ENCODE assay signal across 9 mouse cellular contexts in the genomic region with DNA sequence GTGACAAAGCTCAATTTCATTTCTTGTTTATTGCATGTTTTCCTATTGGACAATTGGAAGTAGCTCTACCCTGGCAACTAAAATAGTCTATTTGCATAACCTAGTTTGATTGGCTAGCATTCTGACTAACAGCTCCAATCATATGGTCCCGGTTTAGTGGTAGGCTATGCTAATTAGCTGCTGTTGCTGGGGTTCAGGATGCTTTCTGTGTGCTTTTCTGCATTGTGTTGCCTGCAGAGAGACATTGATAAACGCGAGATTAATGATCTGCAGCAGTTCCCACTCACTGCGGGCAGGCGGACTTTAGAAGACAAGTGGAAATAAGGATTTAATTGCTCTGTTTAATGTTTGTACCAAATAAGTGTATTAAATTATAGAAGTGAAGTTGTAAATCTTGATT.
A peak's percentile ranks its signal among the peaks of the same experiment; 100 is the strongest.
DNase-seq lines count a peak whose midpoint lies in the region; ATAC-seq and TF ChIP-seq lines count a peak whose summit lies in the region.
"Had no signal": no experiment of that assay in that cellular context is flagged by ENCODE, and none has a peak within 500 bp of the region (broad histone marks: within the 10 kb centered on the region; RNA-seq: fewer than 3 reads in every experiment).

No protein-coding gene starts in this region.

- DNase-seq in 3T3-L1 (ENCODE audit: low read depth, low spot score) (peak; percentile 84), MEL (ENCODE audit: low read depth, low spot score) (peak; percentile 95)
- peak; percentile 28 to 52 for DNase-seq in cerebellum, postnatal 36 days
- no peak for DNase-seq in urinary bladder, postnatal 14 days (ENCODE audit: low spot score)

- no peak for TF ChIP-seq POLR2A in MEL (IDR thresholded peaks at IDR 0.05; ENCODE audit: control insufficient read depth in 1 of 2, insufficient read depth in 1 of 2, low read depth in 1 of 2, low read length in 2 of 2, poor library complexity in 1 of 2)

- WGBS in heart, embryonic 12.5 days = 29% methylated on average over 5 of the region's 5 CpGs
- WGBS in kidney, embryonic 15.5 days = 3% methylated on average over 5 of the region's 5 CpGs
- WGBS in liver, embryonic 16.5 days (ENCODE audit: insufficient replicate concordance) = 12% methylated on average over 5 of the region's 5 CpGs

- H3K9me3 ChIP-seq in MEL (replicated peaks; ENCODE audit: insufficient read depth, low read length) = no peaks in the 10 kb centered on the region
- no peaks in the 10 kb centered on the region for H3K9me3 ChIP-seq in heart, embryonic 12.5 days (replicated peaks)
- H3K9me3 ChIP-seq in kidney, embryonic 15.5 days (replicated peaks) = no peaks in the 10 kb centered on the region
- no peaks in the 10 kb centered on the region for H3K9me3 ChIP-seq in liver, embryonic 16.5 days (replicated peaks; ENCODE audit: control insufficient read depth, low read length)

- peak; percentile 29 to 43; a peak in 2 of 4 replicates for TF ChIP-seq EP300 in MEL (IDR thresholded peaks at IDR 0.05; ENCODE audit: low read depth in 1 of 2, low read length in 2 of 2)

- peak overlapping the region in 1 of 2 experiments; percentile 34; a peak in 1 of 4 replicates for H3K4me3 ChIP-seq in MEL (ENCODE audit: control insufficient read depth in 1 of 2, insufficient read depth in 1 of 2, low read depth in 2 of 2, low read length in 2 of 2)
- no peak overlapping the region for H3K4me3 ChIP-seq in heart, embryonic 12.5 days
- H3K4me3 ChIP-seq in kidney, embryonic 15.5 days (replicated peaks) = no peak overlapping the region
- no peak overlapping the region for H3K4me3 ChIP-seq in liver, embryonic 16.5 days (ENCODE audit: low read depth, low read length)
- H3K4me3 ChIP-seq: erythroblast, embryonic 14.5 days had no signal

- no peak overlapping the region for H3K4me2 ChIP-seq in heart, embryonic 12.5 days
- H3K4me2 ChIP-seq in kidney, embryonic 15.5 days = 0 out of 2 replicates have a peak overlapping the region, but pooled peaks have one; percentile 12
- no peak overlapping the region for H3K4me2 ChIP-seq in liver, embryonic 16.5 days (ENCODE audit: low read depth, low read length)

- H3K9ac ChIP-seq in MEL (ENCODE audit: control insufficient read depth, low read depth, low read length, poor library complexity, severe bottlenecking) = no peak overlapping the region
- no peak overlapping the region for H3K9ac ChIP-seq in heart, embryonic 12.5 days
- no peak overlapping the region for H3K9ac ChIP-seq in kidney, embryonic 15.5 days
- H3K9ac ChIP-seq in liver, embryonic 16.5 days (ENCODE audit: low read depth, low read length) = no peak overlapping the region

- no peaks in the 10 kb centered on the region for H3K27me3 ChIP-seq in MEL (ENCODE audit: control insufficient read depth in 1 of 2, insufficient read depth in 2 of 2, low read length in 2 of 2)
- H3K27me3 ChIP-seq in heart, embryonic 12.5 days (replicated peaks) = no peaks in the 10 kb centered on the region
- H3K27me3 ChIP-seq in kidney, embryonic 15.5 days = no peaks in the 10 kb centered on the region
- no peaks in the 10 kb centered on the region for H3K27me3 ChIP-seq in liver, embryonic 16.5 days (ENCODE audit: control insufficient read depth, insufficient read depth, low read depth, low read length)

- peaks cover 2 to 15% of the 10 kb centered on the region in 2 experiments; a peak in 3 of 4 replicates for H3K36me3 ChIP-seq in MEL (ENCODE audit: control insufficient read depth in 1 of 2, insufficient read depth in 2 of 2, low read length in 2 of 2)
- H3K36me3 ChIP-seq in heart, embryonic 12.5 days = no peaks in the 10 kb centered on the region
- no peaks in the 10 kb centered on the region for H3K36me3 ChIP-seq in kidney, embryonic 15.5 days
- no peaks in the 10 kb centered on the region for H3K36me3 ChIP-seq in liver, embryonic 16.5 days (ENCODE audit: control insufficient read depth, insufficient read depth)

- ATAC-seq in heart, embryonic 12.5 days (ENCODE audit: insufficient number of reproducible peaks, low FRiP score) = peak; percentile 64; the same call in 1 of the 2 replicates
- peak; percentile 95 for ATAC-seq in kidney, embryonic 15.5 days (replicated peaks; ENCODE audit: low FRiP score)
- peak; percentile 89 for ATAC-seq in liver, embryonic 16.5 days (ENCODE audit: low read depth)
- ATAC-seq in neutrophil, adult 5-6 weeks (ENCODE audit: extremely low read depth, insufficient number of reproducible peaks, low FRiP score, poor library complexity, severe bottlenecking) = peak; percentile 96

- peaks cover 3 to 13% of the 10 kb centered on the region in 2 experiments; a peak in 3 of 4 replicates for H3K4me1 ChIP-seq in MEL (ENCODE audit: control insufficient read depth in 1 of 2, insufficient read depth in 2 of 2, low read length in 2 of 2)
- peaks cover 35% of the 10 kb centered on the region for H3K4me1 ChIP-seq in heart, embryonic 12.5 days (replicated peaks)
- peaks cover 46% of the 10 kb centered on the region for H3K4me1 ChIP-seq in kidney, embryonic 15.5 days
- H3K4me1 ChIP-seq in liver, embryonic 16.5 days (ENCODE audit: control insufficient read depth, low read depth, low read length) = peaks cover 11% of the 10 kb centered on the region

- TF ChIP-seq CTCF in MEL (IDR thresholded peaks at IDR 0.05 in 2 of 3, conservative IDR thresholded peaks at IDR 0.05 in 1 of 3; ENCODE audit: control insufficient read depth in 1 of 3, insufficient read depth in 1 of 3, low read depth in 2 of 3, low read length in 3 of 3, poor library complexity in 1 of 3, severe bottlenecking in 1 of 3) = no peak

- H3K79me2 ChIP-seq in MEL (ENCODE audit: control insufficient read depth, insufficient read depth, low read length, poor library complexity) = peaks cover 41% of the 10 kb centered on the region

- no peak overlapping the region for H3K27ac ChIP-seq in MEL (ENCODE audit: control insufficient read depth, low read depth, low read length)
- no peak overlapping the region for H3K27ac ChIP-seq in heart, embryonic 12.5 days (ENCODE audit: poor library complexity, severe bottlenecking)
- peak overlapping the region; percentile 66; the same call in 1 of the 2 replicates for H3K27ac ChIP-seq in kidney, embryonic 15.5 days
- H3K27ac ChIP-seq in liver, embryonic 16.5 days (ENCODE audit: low read length) = no peak overlapping the region

- TF ChIP-seq RAD21 in MEL (IDR thresholded peaks at IDR 0.05; ENCODE audit: low read depth, low read length) = no peak

TF ChIP-seq in MEL, 35 proteins besides CTCF, POLR2A, EP300 and RAD21:
- 0 out of 2 replicates have a peak, but pooled peaks have one; percentile 19 for TF ChIP-seq TBP (IDR thresholded peaks at IDR 0.05; ENCODE audit: low read depth, low read length)
- 0 out of 2 replicates have a peak, but pooled peaks have one; percentile 25 for TF ChIP-seq ELF1 (IDR thresholded peaks at IDR 0.05; ENCODE audit: low read depth, low read length)
- peak; percentile 32; the same call in 1 of the 2 replicates for TF ChIP-seq HCFC1 (IDR thresholded peaks at IDR 0.05; ENCODE audit: low read depth, low read length)
- 0 out of 2 replicates have a peak, but pooled peaks have one; percentile 26 for TF ChIP-seq BHLHE40 (IDR thresholded peaks at IDR 0.05; ENCODE audit: borderline replicate concordance, low read depth, low read length)
- 0 out of 2 replicates have a peak, but pooled peaks have one; percentile 11 for TF ChIP-seq MAFK (IDR thresholded peaks at IDR 0.05; ENCODE audit: borderline replicate concordance, low read depth, low read length)
- TF ChIP-seq CHD2 (IDR thresholded peaks at IDR 0.05; ENCODE audit: low read length) = peak; percentile 86
- no peak for TF ChIP-seq USF2 (IDR thresholded peaks at IDR 0.05; ENCODE audit: borderline replicate concordance in 1 of 2, insufficient read depth in 1 of 2, low read depth in 1 of 2, low read length in 2 of 2)
- no peak for TF ChIP-seq ZKSCAN1 (IDR thresholded peaks at IDR 0.05; ENCODE audit: low read depth, low read length)
- no peak for TF ChIP-seq SMC3 (IDR thresholded peaks at IDR 0.05; ENCODE audit: low read depth, low read length)
- peak; percentile 66 for TF ChIP-seq MAX (IDR thresholded peaks at IDR 0.05; ENCODE audit: low read length)
- TF ChIP-seq POLR2AphosphoS5 (IDR thresholded peaks at IDR 0.05; ENCODE audit: borderline replicate concordance, low read depth, low read length) = no peak
- TF ChIP-seq MEF2A (IDR thresholded peaks at IDR 0.05; ENCODE audit: extremely low read depth, insufficient replicate concordance, low read depth, low read length, poor library complexity, severe bottlenecking) = no peak
- peak; percentile 76 for TF ChIP-seq SIN3A (IDR thresholded peaks at IDR 0.05; ENCODE audit: low read length)
- no peak for TF ChIP-seq UBTF (IDR thresholded peaks at IDR 0.05; ENCODE audit: borderline replicate concordance, insufficient read depth, low read depth, low read length)
- TF ChIP-seq MYB (IDR thresholded peaks at IDR 0.05; ENCODE audit: low read depth, low read length) = peak; percentile 21; the same call in 1 of the 2 replicates
- no peak for TF ChIP-seq ZMIZ1 (IDR thresholded peaks at IDR 0.05; ENCODE audit: low read depth, low read length)
- TF ChIP-seq ETS1 (IDR thresholded peaks at IDR 0.05; ENCODE audit: low read depth, low read length) = peak; percentile 41; the same call in 1 of the 2 replicates
- peak; percentile 53; the same call in 1 of the 2 replicates for TF ChIP-seq MXI1 (IDR thresholded peaks at IDR 0.05; ENCODE audit: low read depth, low read length)
- no peak for TF ChIP-seq TAL1 (IDR thresholded peaks at IDR 0.05; ENCODE audit: low read length)
- no peak for TF ChIP-seq GABPA (IDR thresholded peaks at IDR 0.05; ENCODE audit: low read depth, low read length)
- peak; percentile 64 for TF ChIP-seq GATA1 (IDR thresholded peaks at IDR 0.05; ENCODE audit: low read depth, low read length)
- TF ChIP-seq RCOR1 (IDR thresholded peaks at IDR 0.05; ENCODE audit: low read depth, low read length) = no peak; the same call in 1 of the 2 replicates
- TF ChIP-seq MAZ (IDR thresholded peaks at IDR 0.05; ENCODE audit: low read depth, low read length) = no peak
- TF ChIP-seq KAT2A (conservative IDR thresholded peaks at IDR 0.05; ENCODE audit: low read depth, low read length) = no peak
- TF ChIP-seq NELFE (IDR thresholded peaks at IDR 0.05; ENCODE audit: low read depth, low read length) = peak; percentile 6; the same call in 1 of the 2 replicates
- 0 out of 2 replicates have a peak, but pooled peaks have one; percentile 20 for TF ChIP-seq NRF1 (IDR thresholded peaks at IDR 0.05; ENCODE audit: insufficient read depth, low read depth, low read length, poor library complexity, severe bottlenecking)
- no peak for TF ChIP-seq POLR2AphosphoS2 (IDR thresholded peaks at IDR 0.05; ENCODE audit: low read length)
- TF ChIP-seq ZC3H11A (IDR thresholded peaks at IDR 0.05; ENCODE audit: low read depth, low read length) = no peak
TF ChIP-seq in MEL: peak in this region for 14.
